Mouse (Mus musculus): ENCODE measurements at regions not wholly inside any gene's neighbourhood (a gene's known extent, or its start where the extent isn't known, plus 50 kb on each side); places are given as distances from the start of the nearest gene placed in this dataset.
"Not testable (repeated sequence)": the region's sequence is repeated elsewhere in the genome, so short reads cannot be mapped to it uniquely, and the experiment has no call there.

DNA sequence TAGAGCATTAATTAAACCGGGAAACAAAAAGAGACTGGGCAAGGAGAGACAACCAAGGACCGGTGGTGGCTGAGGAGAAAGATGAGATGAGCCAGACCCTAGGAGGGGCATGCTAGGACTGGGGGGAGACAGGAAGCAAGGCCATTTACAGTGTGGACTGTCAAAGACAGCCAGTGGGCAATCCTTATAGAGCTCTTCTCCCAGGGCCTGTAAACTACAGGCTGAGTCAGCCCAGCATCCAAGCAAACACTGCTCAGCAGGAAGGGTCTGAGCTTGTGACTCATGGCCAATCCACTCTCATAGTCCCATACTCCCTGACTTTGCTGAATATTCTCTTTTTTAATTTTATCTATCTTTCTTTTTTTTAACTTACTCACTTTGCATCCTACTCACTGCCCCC is 350.3 kb upstream of the Cdh5 start:
- no peak for DNase-seq (ENCODE audit: low spot score in 2 of 2)

- DNase-seq (ENCODE audit: low spot score in 2 of 2), result no peak
These were observed 337.6 kb upstream of the Cdh5 start for GRCm38 (mm10) chr8:103763821-103764220.

GRCm38 (mm10) chr8:103779658-103780057 is 321.8 kb upstream of the Cdh5 start:
- DNase-seq (ENCODE audit: low spot score in 2 of 2), result no peak

- no peak for DNase-seq (ENCODE audit: low spot score in 2 of 2)
These were observed 313.1 kb upstream of the Cdh5 start for GRCm38 (mm10) chr8:103788308-103788707.

GRCm38 (mm10) chr8:103793331-103793730 is 308.1 kb upstream of the Cdh5 start:
- DNase-seq (ENCODE audit: low spot score in 2 of 2), result no peak

DNA sequence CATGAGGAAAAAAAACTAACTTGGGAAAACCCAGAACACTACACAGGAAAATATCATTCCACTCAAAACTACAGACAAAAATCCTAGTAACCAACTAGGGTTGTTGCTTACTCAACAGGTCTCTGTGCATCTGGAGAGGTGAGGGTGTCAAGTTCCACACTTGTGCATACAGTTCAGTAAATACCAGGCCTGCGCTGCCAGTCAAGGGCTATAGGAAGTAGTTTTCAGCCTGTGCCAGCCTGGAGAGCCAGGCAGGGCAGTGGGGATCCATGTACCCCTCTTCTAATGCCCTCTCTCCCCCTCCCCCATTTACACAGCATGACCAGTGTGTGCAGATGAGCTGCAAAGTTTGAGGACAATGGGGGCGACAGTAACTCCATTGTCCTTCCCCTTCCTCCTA is 302.8 kb upstream of the Cdh5 start:
- not testable (repeated sequence) for DNase-seq (ENCODE audit: low spot score in 2 of 2)

GRCm38 (mm10) chr8:103808171-103808570 is 293.3 kb upstream of the Cdh5 start:
- no peak for DNase-seq (ENCODE audit: low spot score in 2 of 2)

DNA sequence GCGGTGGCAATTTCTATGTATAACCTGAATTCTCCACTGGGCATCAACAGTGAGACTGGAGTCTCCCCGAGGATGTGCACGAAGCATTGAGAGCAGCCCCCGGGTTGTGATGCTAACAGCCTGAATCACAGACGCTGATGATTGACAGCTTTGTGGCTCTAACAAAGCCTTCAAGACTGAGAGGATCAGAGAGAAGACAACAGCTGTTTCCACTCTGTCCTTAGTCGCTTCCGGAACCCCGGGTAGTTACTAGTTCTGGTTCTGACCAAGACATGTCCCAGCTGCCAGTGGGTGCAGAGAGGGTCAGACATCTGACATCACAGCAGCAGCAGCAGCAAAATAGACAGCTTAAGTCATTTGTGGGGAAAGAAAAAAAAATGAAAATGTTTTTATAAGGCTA is 292.8 kb upstream of the Cdh5 start:
- DNase-seq (ENCODE audit: low spot score in 2 of 2), result no peak

DNA sequence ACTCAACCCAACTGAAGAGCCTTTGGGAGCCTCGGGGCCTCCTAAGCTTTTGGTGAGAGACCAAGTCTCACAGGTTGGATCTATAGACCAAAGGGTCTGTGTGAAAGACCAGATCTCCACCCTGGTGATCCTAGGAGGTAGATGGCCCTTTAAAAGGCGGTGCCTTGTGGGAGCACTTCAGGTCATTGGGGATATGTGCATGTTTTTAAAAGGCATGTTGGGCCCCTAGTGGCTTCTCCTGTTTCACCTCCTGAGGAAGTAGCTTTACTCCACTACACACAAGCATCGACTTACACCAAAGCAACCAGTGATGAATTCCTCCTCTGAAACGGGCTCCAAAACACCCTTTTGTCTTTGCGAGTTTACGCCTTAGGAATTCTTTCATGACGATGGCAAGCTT is 292.3 kb upstream of the Cdh5 start:
- DNase-seq (ENCODE audit: low spot score in 2 of 2), result no peak

DNA sequence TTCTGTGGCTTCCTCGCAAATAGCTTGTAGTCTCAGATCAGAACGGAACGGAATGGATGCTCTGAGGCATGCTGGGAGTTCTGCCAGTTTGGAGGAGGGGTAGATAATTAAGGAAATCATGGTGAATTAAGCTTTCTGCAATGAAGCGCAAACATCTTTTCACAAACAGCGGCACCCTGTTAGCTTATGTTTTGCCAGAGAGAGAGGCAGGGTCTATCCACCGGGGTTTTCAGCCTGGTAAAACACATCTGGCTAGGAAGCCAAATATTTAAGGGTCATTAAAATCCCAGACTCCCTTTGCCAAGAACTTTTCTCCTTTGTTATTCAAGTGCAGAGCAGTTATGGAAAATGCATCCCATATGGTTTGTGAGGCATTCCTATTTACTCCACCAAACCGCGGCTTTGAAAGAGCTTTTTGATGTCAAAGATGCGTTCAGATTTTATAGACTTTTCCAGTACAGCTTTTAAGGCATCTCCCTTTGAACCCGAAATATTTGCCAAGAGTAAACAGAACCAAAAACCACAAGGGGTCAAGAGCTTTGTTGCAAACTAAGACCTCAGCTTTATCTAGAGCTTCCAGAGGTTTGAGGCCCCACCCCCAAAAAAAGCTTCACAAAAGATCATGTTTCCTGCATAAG is 287.4 kb upstream of the Cdh5 start:
- DNase-seq (ENCODE audit: low spot score in 2 of 2), result no peak

DNA sequence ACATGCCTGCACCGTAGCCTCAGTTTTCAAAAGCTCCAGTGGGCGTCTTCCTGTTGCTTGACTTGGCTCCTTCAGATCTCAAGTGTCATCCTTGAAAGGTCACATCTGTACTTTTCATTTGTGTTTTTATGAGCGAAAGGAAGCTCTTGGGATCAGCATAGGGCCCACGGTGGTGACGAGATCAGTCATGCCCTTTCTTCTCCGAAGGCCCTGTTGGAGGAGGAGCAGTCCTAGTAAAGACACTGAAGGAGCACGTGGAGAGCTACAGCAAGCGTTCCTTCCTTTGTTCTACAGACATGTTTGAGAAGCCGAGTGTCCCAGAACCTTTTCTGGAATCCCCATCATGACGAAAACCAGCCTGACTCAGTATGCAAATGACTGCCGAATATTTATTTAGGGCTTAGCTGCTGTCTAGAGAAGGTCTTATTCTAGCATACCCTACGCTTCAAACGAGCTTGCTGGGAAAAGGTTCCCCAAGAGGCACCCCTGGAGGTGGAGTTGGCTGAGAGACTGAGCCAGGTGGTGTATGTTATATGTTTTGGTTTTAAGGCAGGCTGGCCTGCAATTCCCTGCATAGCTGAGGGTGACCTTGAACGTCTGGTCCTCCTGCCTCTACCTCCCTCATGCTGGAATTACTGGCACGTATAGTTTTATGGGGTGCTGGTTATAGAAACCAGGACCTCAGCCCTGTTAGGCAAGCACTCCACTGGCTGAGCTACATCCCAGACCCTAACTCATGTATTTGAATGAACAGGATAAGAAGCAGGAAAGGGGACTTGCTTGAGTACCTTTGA is 285.1 kb upstream of the Cdh5 start:
- no peak for DNase-seq (ENCODE audit: low spot score in 2 of 2)

DNA sequence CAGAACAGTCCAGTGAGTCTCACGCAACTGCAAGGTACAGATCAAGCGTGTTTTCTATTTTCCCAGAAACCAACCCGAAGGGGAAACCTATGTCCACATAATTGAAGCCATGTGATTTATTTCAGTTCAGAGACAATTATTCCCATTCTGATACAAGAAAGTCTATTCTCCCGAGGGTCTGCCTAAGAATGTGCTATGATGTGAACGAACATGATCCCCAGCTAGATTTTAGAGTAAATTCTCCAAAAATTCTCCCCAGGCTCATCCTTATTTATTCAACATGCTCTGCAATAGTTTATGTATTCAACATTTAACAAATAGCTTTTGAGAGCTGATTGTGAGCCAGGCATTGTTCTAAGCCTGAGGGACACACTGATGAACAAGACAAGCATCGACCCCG is 277.9 kb upstream of the Cdh5 start:
- DNase-seq (ENCODE audit: low spot score in 2 of 2), result no peak

DNA sequence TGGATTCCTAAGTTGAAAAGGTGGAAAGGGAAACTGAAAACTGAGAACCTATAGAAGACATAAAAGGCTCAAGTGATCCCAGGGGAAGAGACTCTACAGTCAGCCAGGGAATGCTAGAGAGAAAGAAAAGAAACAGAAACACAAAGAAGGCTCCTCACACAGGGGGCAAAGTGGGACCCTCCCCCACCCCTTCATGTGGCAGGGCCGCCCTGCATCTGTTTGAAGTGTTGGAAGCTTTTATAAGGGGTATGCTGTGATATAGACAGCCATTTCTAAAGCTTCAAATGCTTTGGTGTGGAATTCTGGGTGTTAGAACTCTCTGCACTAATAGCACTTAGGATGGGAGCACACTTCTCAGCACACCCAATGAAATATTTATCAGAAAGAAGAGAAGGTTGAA is 276.7 kb upstream of the Cdh5 start:
- DNase-seq (ENCODE audit: low spot score in 2 of 2), result no peak

DNA sequence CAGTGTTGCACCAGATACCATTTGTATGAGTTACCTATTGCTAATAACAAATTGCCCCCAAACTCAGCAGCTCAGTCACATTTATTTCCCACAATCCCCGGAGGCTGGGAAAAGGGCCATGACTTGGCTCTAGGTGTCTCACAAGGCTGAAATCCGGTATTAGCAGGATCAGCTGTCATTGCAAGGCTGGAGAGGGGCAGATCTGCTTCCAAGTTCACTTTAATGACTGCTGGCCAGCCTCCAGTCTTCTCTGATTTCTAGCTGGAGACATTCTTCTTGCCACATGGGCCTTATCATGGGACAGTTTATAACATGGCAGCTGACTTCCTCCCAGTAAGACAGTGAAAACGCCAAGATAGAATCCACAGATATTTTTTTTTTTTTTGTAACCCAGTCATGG is 276.1 kb upstream of the Cdh5 start:
- no peak for DNase-seq (ENCODE audit: low spot score in 2 of 2)

- no peak for DNase-seq (ENCODE audit: low spot score in 2 of 2)
These were observed 271.0 kb upstream of the Cdh5 start for GRCm38 (mm10) chr8:103830416-103830815.

GRCm38 (mm10) chr8:103839990-103840389 is 261.4 kb upstream of the Cdh5 start:
- DNase-seq (ENCODE audit: low spot score in 2 of 2), result no peak

- no peak for DNase-seq (ENCODE audit: low spot score in 2 of 2)
These were observed 255.5 kb upstream of the Cdh5 start for GRCm38 (mm10) chr8:103845964-103846363.

GRCm38 (mm10) chr8:103846382-103846976 is 254.9 kb upstream of the Cdh5 start:
- DNase-seq (ENCODE audit: low spot score in 2 of 2), result no peak

GRCm38 (mm10) chr8:103849785-103850184 is 251.6 kb upstream of the Cdh5 start:
- no peak for DNase-seq (ENCODE audit: low spot score in 2 of 2)

- no peak for DNase-seq (ENCODE audit: low spot score in 2 of 2)
These were observed 250.1 kb upstream of the Cdh5 start for GRCm38 (mm10) chr8:103851286-103851685.

GRCm38 (mm10) chr8:103853048-103853447 is 248.4 kb upstream of the Cdh5 start:
- no peak for DNase-seq (ENCODE audit: low spot score in 2 of 2)

DNA sequence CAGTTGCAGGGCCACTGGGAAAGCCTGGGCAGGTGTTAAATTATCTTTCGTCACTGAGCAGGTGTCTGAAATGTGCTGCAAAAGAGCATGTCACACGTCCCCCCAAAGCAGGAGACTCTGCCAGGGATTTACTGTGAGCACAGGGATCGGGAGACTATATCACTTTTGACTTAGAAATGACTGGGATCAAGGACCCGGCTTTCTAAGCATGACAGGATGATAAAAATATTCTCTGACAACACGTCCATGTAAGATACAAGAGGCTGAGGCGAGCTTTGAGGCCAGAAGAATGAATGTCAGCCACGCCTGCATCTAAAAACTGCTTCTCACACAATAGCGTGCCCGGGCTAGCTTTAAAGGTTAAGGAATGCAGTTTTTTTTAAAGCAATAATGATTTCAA is 246.1 kb upstream of the Cdh5 start:
- DNase-seq (ENCODE audit: low spot score in 2 of 2), result no peak

GRCm38 (mm10) chr8:103859130-103859529 is 242.3 kb upstream of the Cdh5 start:
- DNase-seq (ENCODE audit: low spot score in 2 of 2), result no peak

Measured in adrenal gland, adult 18-20 months (tissue).